Mouse (Mus musculus) spleen, adult 2 months (tissue): ENCODE measurements around the gene Slc22a14.

Source experiments
- CTCF ChIP-seq: fragments of 200-500 bp; IDR thresholded peaks from 2 replicates; pipeline ENCODE4 v1.5.1; 2011; ENCODE audit warnings: mild to moderate bottlenecking, inconsistent platforms; ENCODE audit not compliant: insufficient read depth, insufficient read length, insufficient replicate concordance; ENCODE audit errors: extremely low read depth
- POLR2A ChIP-seq: fragments of 200-500 bp; IDR thresholded peaks from 2 replicates; pipeline ENCODE4 v1.6.1; 2011; ENCODE audit warnings: low read depth, low read length, inconsistent platforms

- TF ChIP-seq POLR2A (no peak), CTCF (no peak)
Measured at GRCm38 (mm10) chr9:119149601-119150000, 215.8 kb downstream of the Slc22a14 start.
